Mouse (Mus musculus) ES-E14 (cell line): ENCODE results near the gene Zrsr2.

Experiments
- HCFC1 ChIP-seq: IDR thresholded peaks from 2 replicates; pipeline ENCODE4 v1.6.1; 2012; ENCODE audit warnings: low read length, inconsistent platforms, borderline replicate concordance; ENCODE audit not compliant: insufficient read depth
- ZC3H11A ChIP-seq: IDR thresholded peaks from 2 replicates; pipeline ENCODE4 v1.6.1; 2012; ENCODE audit warnings: low read depth, mild to moderate bottlenecking, inconsistent platforms, low read length, borderline replicate concordance

- TF ChIP-seq ZC3H11A (no peak), HCFC1 (no peak)
Observed at GRCm38 (mm10) chrX:163982129-163982528, 23.7 kb upstream of the Zrsr2 start.
